Mouse (Mus musculus): ENCODE measurements around the gene Ly6c2.

DNA sequence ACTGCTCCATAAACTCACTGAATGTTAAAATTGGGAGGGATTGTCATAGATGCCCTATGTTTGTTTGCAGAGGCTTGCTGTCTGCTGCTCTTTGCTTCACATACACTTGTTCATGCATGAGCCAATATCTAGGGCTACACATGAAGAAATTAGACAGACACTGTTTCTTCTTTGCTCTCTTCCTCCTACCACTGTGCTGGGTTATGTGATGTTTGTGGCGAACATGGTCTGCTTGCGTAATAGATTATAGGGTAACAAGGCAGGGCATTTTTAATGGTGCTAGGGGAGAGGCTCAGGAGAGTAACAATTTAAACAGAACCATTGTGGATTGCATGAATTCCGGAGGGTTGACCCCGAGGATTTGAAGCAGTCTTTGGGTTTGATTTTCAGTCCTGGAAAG is 41.8 kb downstream of the Ly6c2 start:
- TF ChIP-seq CTCF (conservative IDR thresholded peaks at IDR 0.05; ENCODE audit: low read length), result no peak
- TF ChIP-seq NANOG (IDR thresholded peaks at IDR 0.05; ENCODE audit: borderline replicate concordance, low read length), result no peak
- no peak for TF ChIP-seq POU5F1 (IDR thresholded peaks at IDR 0.05; ENCODE audit: borderline replicate concordance, low read length)

Data from E14TG2a.4 (cell line).